ENCODE assay signal across 21 mouse cellular contexts in the genomic region with DNA sequence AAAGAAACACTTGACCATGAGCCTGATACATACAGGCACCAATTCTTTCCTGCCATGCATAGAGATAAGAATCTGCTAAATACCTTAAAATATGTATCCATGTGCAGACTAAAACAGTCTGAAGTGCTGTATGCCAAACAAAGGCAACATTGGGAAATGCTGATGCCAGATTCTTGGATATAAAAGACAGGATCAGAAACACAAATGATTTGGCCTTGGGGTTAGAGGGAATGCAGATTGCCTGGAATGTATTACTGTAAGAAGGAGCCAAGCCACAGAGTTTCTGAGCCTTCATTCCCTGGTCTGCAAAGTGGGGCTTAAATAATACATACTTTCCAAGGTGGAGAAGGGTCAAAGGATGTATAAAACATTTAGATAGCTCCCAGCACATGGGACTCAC.
"Had no signal": no experiment of that assay in that cellular context is flagged by ENCODE, and none has a peak within 500 bp of the region (broad histone marks: within the 10 kb centered on the region; RNA-seq: fewer than 3 reads in every experiment).

No protein-coding gene starts in this region.

- H3K27ac ChIP-seq: kidney, postnatal 0 days; limb, embryonic 15.5 days; liver, embryonic 14.5 days; macrophage; neural tube, embryonic 12.5 days; stomach, postnatal 0 days had no signal

- ATAC-seq: liver, postnatal 0 days; lung, postnatal 0 days had no signal

- H3K9ac ChIP-seq: limb, embryonic 12.5 days; limb, embryonic 15.5 days; liver, embryonic 14.5 days; liver, postnatal 0 days; lung, embryonic 14.5 days; neural tube, embryonic 12.5 days; neural tube, embryonic 15.5 days had no signal

- DNase-seq: kidney, adult 2 months; kidney, postnatal 25 days; left cerebral cortex, postnatal 4 days; liver, postnatal 0 days; lung, embryonic 14.5 days; right cerebral cortex, adult 18-20 months; right cerebral cortex, postnatal 14 days; right cerebral cortex, postnatal 4 days; thymus, adult 2 months; thymus, postnatal 14 days; thymus, postnatal 4 days had no signal

- H3K4me2 ChIP-seq: limb, embryonic 12.5 days; limb, embryonic 15.5 days; liver, embryonic 11.5 days; lung, embryonic 14.5 days; neural tube, embryonic 12.5 days; neural tube, embryonic 15.5 days had no signal

- H3K27me3 ChIP-seq: limb, embryonic 12.5 days; neural tube, embryonic 12.5 days; neural tube, embryonic 15.5 days had no signal

- H3K4me3 ChIP-seq: limb, embryonic 12.5 days; limb, embryonic 15.5 days; neural tube, embryonic 12.5 days; neural tube, embryonic 15.5 days had no signal

- H3K9me3 ChIP-seq: limb, embryonic 12.5 days; limb, embryonic 15.5 days; neural tube, embryonic 12.5 days; neural tube, embryonic 15.5 days had no signal

- H3K4me1 ChIP-seq: neural tube, embryonic 12.5 days had no signal

- H3K36me3 ChIP-seq: limb, embryonic 12.5 days; limb, embryonic 15.5 days; neural tube, embryonic 12.5 days; neural tube, embryonic 15.5 days had no signal
